Mouse (Mus musculus) brain, embryonic 14.5 days (tissue): ENCODE measurements around the gene Fam240a.

Experiments
- CTCF ChIP-seq: fragments of 200-500 bp; IDR thresholded peaks from 2 replicates; pipeline ENCODE4 v1.5.1; 2012; ENCODE audit warnings: inconsistent platforms, mild to moderate bottlenecking, moderate library complexity, borderline replicate concordance; ENCODE audit not compliant: insufficient read depth, insufficient read length; ENCODE audit errors: extremely low read depth
- POLR2A ChIP-seq: fragments of 200-500 bp; IDR thresholded peaks from 2 replicates; pipeline ENCODE4 v1.6.1; 2012; ENCODE audit warnings: mild to moderate bottlenecking, inconsistent platforms, borderline replicate concordance; ENCODE audit not compliant: poor library complexity, insufficient read depth, insufficient read length, severe bottlenecking; ENCODE audit errors: extremely low read depth

GRCm38 (mm10) chr9:110944265-110944664 lies 27.6 kb upstream of the Fam240a start:
- no peak for TF ChIP-seq POLR2A
- TF ChIP-seq CTCF: peak; percentile 53; the same call in 1 of the 2 replicates
